Mouse (Mus musculus) c-Kit-positive CD71-positive TER-119-positive erythroid progenitor cells, embryonic 14.5 days (primary cell): Measurements from ENCODE around the gene Med8.

Source experiments
- DNase-seq: peaks from one replicate; pipeline ENCODE4 v3.0.0-alpha.2; 2013; ENCODE audit warnings: low spot score

Gene Med8

DNA sequence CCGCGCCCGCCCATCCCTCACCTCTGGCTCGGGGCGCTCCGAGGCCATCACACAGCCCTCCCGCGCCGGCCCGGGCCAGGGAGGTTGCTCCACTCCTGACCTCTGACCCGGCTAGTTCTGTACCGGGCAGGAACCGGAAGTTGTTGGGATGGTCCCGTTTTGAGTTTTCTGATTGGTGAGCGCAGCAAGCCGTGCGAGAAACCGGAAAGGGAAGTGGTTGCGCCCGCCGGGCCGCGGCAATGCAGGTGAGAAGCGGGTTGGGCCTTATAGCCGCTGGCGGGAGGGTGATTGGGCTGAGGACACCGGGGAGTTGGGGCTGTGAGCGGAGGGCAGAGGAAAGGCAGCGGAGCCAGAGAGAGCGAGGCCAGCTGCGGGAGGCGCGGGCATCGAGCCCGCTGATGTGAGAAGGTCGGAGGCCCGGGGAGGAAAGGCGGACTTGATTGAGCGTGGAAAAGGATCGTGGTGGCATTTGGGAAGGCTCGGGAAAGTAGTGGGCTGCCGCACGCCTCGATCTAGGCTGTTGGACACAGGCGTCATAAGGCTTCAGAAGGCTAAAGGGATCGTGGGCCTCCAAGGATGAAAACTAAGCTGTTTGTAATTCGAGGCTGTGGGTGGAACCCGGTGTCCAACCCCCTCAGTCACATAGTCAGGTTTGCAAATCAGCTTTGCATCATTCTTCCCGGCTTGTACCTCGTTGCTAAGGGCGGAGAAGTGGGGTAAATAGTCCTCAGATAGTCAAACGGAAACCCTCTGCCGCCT, at the start of gene Med8, which contains the start of gene Szt2:
TSS of gene Med8 (plus strand) at position 196 of the 759 bp plus-strand sequence.
TSS of gene Szt2 (minus strand) at position 132 of the 759 bp plus-strand sequence.
- DNase-seq = peak; percentile 89

DNA sequence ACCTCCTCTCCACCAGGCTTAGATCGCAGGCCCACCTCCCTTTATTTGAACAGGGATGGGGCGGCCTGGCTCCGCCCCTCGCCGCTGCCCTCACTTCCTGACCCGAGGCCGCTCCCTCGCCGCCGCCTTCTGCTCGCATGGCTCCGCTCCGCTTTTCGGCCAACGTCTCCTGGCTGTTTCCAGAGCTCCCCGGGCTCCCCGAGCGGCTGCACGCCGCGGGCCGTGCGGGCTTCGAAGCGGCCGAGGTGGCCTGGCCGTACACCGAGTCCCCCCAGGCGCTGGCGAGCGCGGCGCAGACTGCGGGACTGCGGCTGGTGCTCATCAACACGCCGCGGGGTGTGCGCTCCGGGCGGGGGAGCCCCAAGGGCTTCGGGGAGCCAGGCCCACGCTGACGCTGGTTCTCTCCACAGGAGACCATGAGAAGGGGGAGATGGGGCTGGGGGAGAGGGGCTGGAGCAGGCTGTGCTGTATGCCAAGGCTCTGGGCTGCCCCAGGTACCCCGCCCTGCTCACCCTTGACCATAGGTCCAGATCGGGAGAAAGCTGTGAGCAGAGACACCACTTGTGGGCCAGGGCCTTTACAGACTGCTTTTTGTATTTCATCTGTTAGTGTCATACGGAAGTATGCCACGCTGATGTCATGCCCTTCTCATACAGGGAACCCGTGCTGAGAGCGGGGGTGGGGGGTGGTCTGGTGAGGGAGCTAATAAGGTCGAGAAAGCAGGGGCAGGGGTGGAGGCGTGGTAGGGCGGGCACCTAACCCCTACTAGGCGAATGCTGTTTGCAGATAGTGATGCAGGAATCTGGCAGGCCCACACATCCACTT, 49.0 kb upstream of the Med8 start:
- DNase-seq = peak; percentile 52

DNA sequence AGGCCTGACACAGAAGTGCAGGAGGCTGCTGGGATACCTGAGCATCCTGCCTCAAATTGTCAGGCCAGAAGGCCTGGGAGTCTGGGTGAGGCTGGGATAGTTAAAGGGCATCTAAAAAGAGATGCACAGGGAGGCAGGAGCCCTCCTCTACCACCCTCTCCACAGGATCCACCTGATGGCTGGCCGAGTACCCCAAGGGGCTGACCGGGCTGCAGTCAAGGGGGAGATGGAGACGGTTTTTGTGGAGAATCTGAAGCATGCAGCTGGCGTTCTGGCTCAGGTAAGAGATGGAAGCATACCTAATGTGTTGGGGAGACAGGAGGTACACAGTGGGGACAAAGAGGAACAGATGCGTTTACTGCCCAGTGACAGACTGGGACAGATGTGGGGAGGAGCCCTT, 47.7 kb upstream of the Med8 start:
- DNase-seq = no peak

DNA sequence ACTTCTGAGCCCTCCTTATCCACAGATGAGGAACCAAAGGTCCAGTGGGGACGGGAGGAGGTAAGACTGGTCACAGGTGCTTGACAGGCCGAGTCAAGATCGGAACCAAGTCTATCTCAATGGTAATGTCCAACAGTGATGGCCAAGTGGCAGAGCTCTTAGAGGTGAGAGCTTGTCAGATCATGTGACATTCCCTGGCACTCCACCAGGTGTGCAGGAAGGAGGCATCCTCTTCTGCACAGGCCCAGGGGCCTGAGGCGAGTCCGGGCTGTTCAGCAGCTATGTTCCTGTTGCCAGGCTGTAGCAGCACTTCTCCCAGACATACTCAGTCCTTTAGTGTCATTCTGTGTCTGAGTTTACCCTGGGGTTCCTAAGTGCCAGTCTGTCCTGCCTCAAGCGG, 46.3 kb upstream of the Med8 start:
- no peak for DNase-seq

DNA sequence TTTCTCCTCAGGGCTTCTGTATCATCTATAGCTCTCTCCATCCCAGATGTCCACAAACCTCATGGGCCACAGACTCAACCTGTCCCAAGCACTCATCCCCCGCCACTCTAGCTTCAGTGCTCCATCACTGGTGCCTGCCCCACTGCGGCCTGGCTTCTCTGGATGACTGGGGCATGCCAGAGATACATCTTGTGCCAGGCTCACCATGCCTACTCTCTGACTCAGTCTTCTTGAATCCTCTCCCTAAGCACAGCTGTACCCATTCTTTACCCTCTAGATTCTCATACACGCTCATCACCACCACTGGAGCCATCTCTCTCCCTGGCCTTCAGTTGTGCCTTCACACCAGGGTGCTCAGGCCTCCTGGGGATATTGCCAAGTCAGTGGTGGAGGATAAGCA, 45.2 kb upstream of the Med8 start:
- no peak for DNase-seq

DNA sequence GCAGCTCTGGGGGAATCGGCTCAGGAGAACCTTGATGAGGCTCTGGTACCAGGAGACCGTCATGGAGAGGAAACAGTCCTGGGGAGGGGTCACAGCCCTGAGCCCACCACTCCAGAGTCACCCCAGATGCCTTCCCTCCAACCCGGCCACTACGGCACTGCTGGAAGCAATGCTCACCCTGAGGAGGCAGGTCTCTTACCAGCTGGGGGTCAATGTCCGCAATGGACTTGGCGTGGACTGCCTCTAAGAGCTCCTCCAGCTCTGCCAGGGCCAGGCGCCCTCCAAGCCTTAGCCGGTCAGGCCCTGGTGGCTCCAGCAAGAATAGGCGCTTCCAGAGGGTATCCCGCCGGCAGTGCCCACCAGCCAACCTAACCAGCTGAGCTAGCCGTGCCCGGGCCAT, 44.5 kb upstream of the Med8 start:
- DNase-seq = no peak

DNA sequence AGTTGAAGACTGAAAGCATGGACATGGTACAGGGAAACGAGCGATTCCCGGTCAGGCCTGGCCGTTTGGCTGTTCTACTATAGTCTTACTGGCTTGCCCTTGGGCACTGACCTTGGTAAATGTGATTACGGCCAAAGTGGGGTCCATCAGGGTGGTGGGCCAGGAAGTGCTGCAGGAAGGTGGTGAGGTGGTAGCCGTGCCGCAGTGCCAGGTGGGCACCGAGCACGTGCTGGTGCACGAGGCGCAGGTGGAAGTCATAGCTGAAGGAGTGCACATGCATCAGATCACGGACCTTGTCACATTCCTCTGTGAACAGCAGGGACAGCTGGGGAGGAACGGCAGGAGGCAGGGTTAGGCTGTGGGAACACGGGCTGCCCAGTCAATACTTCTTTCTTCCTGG, 43.1 kb upstream of the Med8 start:
- DNase-seq = no peak

DNA sequence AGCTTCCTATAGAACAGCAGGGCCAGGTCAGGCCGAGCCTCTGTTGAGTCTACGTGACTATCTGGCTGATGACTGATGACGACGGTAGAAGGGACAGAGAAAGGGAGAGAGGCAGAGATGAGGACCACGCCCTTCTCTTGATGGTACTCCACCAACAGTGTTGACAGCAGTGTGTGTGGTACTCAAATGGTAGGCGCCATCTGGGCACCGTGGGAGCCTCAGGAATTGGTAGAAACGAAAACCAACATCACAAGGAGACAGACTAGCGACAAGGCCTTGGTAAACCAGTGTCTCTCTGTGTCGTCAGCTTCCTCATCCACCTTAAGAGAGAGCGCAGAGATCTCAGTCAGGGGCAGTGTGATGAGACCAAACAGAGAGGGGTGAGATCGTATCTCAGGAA, 41.6 kb upstream of the Med8 start:
- DNase-seq = no peak

DNA sequence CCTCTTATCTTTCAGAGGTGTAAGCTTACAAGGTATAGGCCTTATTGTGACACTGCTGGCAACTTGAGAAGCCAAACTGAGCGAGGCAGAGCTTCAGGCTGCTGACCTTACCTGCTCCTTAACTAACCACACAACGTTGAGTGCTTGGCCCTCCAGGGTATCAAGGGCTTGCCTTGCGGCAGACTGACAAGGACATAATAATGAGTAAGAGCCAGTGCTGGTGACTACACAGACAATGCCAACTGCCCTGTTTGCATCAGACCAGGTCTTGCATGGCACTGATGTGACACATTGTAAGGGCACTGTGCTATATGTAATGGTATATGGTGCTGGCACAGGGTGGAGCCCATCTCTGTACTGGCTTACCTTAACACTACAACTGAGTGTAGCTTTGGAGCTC, 40.5 kb upstream of the Med8 start:
- no peak for DNase-seq

DNA sequence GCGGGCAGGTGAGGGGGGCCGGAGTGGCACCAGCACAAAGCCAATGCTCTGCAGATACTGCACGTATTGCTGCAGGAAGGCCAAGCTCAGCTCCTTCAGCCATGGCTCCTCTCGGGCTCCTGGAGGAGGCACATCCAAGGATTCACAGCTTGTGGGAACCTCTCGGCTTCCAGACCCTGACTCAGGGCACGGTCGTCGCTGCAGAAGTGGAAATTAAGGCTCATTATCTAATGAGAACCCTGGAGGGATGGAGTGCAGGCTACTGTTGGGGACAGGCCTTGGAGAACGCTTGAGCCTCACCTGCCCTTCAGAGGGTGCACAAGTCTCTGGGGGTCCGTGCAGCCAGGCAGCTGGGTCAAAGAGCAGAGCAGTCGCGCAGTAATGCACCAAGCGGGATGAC, 37.3 kb upstream of the Med8 start:
- no peak for DNase-seq

DNA sequence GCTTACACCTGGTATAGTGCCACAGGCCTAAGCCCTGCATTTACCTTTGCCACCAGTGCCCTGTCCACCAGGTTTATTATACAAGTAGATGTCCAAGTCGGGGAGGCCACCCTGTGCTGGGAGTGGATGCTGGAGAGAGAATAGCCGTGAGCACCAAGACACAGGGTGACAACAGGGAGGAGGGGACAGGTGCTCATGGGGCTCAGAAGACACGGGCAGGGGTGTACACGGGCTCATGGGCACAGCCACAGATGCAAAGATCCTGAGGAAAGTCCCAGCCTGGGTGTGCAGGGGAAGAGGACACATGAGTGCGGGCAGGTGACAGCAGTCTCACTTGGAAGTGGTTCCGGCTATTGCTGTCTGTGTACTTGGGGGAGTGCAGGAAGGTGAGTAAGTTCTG, 33.1 kb upstream of the Med8 start:
- DNase-seq = no peak

DNA sequence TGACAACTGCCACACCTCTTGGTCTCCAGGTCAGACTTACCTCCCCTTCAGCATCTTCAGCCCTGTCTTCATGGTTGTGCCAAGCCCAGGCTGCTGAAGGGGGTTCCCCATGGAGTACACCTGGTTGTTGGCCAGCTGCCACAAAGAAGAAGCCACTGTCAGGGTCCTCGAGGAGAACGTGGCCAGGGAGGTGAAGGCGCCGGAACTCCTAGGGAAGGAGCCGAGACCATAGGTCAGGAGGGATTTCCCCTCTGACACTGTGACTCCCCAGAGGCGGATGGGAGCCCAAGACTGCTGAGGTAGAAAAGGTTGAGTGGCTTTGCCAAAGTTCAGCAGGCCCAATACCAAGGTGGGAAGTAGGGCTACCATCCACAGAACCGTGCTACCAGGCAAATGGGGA, 25.9 kb upstream of the Med8 start:
- no peak for DNase-seq

DNA sequence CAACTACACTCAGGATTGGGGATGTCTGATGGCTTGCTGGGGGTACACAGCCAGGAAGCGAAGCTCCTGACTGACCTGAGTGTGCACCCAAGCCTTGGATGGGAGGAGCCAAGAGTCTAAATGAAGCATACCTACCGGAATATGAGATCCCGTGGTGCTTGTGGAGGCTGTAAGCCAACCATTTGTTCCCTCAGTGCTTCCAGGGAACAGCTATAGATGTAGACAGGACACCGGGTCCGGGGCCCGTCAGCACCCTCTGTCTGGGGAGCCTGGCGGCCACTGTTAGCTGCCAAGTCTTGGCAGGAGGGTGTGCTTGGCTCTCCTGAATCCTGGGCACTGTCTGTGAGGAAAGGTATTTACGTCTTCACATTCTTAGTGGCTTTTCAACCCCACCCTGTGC, 21.8 kb upstream of the Med8 start:
- DNase-seq = no peak

DNA sequence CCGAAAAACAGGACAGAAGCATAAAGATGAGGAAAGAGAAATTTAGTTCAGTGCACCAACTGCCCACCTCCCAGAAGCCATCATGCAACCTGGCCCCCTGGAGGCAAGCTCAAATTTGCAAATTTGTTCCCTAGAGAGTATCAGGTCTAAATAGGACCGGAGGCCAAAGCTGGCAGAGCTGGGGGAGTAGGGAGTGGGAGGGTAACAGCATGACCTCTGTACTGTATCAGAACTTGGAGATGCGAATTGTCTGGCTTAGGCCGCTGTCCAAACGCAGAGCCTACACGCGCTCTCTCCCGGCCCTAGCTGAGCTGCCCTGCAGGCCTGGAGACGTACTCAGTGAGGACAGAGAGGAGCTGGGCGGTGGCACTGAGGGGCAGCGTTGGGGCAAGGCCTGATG, 19.0 kb upstream of the Med8 start:
- DNase-seq = no peak

DNA sequence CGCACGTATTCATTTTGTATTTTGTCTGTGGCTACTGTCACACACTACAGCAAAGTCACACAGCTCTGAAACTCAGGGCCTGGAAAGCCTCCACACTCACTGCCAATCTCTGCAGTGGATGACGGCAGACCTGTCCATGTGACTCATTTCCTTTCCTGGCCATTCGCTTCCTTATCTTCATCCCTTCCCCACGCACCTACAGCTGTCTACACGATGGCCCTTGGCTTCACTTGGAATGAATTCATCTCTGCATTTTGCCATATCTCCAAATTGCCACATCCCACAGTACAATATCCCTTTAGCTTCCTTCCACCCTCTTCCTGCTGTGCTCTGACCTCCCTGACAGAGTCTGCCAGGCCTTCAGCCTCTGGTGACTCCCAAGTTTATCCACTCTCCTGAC, 14.6 kb upstream of the Med8 start:
- no peak for DNase-seq

DNA sequence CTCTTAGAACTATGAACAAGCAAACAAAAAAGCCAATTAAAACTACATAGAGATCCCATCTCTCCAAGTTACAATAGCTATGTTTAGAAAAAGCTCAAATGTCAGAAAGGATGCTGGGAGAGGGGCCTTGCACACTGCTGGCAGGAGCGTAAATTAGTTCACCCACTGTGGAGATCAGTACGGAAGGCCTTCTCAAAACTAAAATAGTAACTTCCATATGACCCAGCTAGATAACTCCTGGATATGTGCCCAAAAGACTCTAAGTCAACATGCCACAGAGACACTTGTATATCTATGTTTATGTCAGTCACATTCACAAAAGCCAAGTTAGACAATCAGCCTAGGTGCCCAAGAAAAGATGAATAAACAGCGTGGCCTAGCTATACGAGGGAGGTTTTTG, 13.8 kb upstream of the Med8 start:
- no peak for DNase-seq

DNA sequence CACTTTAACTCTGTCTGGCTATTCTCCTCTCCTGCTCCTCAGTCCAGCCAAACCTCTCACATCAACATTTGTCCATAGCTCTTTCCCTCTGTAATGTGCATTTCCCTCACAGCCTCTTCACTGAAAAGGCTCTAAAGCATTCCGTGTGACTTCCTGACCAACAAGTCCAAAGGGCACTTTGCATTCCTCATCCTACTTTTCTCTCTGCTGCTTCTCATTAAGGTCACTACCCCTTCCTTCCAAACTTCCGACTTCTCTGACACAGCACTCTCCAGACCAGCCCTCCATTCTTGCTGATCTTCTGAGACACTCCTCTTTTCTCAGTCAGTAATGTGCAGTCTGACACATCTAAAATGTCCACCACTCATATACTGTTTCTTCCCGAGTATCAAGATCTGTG, 12.7 kb upstream of the Med8 start:
- no peak for DNase-seq

DNA sequence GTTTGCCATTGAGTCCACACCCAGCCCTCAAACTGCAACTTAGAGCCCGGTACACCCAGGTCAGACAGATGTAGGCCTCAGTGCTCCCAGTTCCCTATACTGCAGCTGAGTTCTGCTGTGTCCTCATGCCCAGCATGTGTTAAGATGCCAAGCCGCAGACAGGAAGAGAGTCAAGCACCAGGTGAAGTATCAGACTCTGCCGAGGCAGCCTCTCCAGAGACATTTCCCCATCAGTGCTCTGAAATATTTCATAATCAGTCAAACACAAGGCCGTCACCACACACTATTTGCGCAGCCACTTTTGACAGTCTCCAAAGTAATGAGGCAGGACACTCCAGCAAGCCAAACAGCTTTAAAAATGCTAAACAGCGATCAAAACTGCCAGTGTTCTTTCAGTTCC, 10.7 kb upstream of the Med8 start:
- DNase-seq = no peak

DNA sequence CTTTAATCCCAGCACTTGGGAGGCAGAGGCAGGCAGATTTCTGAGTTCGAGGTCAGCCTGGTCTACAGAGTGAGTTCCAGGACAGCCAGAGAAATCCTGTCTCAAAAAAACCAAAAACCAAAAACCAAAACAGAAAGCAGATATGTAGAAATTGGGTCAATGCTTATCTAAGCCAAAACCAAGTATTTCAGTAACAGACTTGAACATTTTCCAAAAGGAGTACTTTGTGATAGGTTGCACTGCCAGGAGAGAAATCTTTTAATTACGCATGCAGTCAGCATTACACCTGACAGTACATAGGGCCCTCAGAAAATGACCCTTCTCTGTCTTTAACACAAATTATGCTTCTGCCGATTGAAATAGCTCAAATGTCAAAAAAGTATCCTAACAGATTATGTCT, 7.7 kb upstream of the Med8 start:
- no peak for DNase-seq

DNA sequence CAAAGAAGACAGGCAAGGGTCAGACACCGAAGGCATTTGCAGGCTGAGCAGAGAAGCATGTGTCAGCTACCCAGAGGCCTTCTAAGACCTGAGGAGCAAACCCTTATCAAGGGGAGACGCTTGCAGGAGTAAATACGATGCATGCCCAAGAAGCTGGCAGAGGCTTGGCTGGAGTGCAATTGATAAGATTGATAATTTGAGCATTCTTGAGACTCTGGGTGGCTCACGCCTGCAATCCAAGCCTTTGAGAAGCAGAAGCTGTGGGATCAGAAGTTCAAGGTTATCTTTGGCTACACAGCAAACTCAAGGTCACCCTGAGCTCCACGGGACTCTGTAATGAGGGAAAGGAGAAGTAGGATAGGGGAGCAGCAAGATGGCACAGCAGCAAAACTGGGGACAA, 7.2 kb upstream of the Med8 start:
- DNase-seq = no peak

DNA sequence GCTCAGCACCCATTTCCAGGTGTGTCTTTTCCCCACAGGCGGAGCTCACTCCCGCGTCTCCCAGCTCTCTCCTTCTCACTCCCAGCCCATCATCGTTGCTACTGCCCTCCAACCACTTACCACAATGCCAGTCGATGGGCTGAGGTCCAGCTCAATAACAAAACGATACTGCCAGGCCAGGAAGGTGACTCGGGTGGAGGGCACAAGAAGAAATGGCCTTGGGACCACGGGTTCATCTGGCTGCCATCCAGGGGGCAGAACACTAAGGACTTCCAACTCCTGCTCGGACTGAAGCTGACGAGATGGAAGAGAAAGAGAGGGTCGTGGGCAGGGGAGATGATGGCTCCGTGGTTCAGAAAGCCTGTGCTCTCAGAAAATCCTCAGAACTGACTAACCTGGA, 6.4 kb upstream of the Med8 start:
- DNase-seq = no peak

DNA sequence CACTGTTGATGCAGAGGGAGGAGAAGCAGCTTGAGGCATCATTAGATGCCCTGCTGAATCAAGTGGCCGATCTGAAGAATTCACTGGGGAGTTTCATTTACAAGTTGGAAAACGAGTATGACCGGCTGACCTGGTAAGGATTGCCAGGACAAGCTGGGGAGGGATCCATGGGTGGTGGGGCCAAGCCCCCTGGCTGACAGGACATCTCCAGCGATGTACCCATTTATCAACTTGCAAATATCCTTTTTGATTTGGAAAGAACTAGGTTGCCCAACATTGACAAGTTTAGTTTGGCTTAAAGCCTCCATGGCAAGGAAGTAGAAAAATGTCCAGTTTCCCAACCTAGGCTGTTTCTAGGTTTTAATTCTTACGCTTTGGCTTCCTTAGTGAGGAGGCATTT, 1.7 kb downstream of the Med8 start:
- DNase-seq = no peak

DNA sequence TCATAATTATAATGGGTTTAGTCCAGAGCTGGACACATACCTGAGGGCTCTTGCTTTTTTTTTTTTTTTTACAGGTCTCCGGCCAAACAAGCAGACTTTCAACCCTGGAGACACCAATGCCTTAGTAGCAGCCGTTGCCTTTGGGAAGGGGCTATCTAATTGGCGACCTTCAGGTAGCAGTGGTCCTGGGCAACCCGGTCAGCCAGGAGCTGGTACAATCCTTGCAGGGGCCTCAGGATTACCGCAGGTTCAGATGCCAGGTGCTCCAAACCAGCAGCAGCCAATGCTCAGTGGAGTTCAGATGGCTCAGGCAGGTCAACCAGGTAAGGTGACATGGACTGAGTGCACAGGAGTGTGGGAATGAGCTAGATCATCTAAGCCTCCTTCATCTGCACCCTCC, 4.4 kb downstream of the Med8 start:
- no peak for DNase-seq

DNA sequence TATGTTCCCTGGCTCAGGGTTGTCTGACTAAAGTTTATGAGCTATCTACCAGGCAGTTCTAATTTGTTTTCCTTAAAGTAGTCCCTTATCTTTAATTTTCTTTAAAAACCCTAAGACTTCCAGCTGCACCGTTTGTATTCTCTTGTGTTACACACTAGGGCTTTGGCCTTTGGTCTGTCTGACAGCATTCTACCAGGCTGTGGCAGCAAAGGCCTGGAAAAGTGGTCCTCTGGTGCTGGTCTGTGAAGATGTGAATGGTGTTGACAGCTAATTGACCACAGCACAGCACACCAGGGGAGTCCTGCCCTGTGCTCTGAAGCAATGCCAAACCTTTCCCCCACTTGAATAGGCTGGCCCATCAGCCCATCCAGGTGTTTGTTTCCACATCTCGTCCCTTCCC, 6.6 kb downstream of the Med8 start:
- DNase-seq = no peak
